Mouse (Mus musculus): Measurements from ENCODE around the gene Psmb2. TPM values are rescaled to one million over a fixed set of nuclear protein-coding genes. Genes with fewer than 3 reads are reported as not detected.
A peak's percentile ranks its signal among the peaks of the same experiment; 100 is the strongest.

Psmb2 gene
- polyA plus RNA-seq, 1 experiment from 2014 or later, result 421 TPM

DNA sequence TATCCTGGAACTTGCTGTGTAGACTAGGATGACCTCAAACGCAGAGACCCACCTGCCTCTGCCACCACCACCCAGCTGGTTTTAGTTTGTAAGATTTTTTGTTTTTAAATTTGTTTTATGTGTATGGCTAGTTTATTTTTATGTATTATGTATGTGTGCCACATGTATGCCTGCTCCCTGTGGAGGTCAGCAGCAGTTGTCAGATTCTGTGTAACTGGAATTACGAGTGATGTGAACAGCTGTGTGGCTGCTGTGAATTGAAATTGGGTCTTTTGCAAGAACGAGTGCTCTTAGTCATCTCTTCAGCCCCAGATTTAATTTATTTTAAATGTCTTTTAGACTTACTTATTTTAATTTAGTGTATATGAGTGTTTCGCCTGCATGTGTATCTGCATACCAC is 19.5 kb downstream of the Psmb2 start:
- Histone ChIP-seq H3K4me1 (ENCODE audit: control insufficient read depth, insufficient read depth, low read length) (no peaks in the 10 kb centered on the region), H3K27me3 (ENCODE audit: control insufficient read depth, insufficient read depth, low read length) (no peaks in the 10 kb centered on the region), H3K4me3 (ENCODE audit: low read length) (no peak overlapping the region), H3K36me3 (ENCODE audit: control insufficient read depth, insufficient read depth) (peaks cover 9% of the 10 kb centered on the region), H3K9me3 (replicated peaks; ENCODE audit: control insufficient read depth, low read length) (no peaks in the 10 kb centered on the region), H3K27ac (ENCODE audit: low read length) (no peak overlapping the region), H3K4me2 (ENCODE audit: low read depth, low read length) (no peak overlapping the region), H3K9ac (ENCODE audit: low read length) (no peak overlapping the region)
- WGBS, result 90% methylated on average over 4 of the region's 4 CpGs
- no peak for ATAC-seq (replicated peaks; ENCODE audit: extremely low read depth, insufficient read depth, low FRiP score)

GRCm38 (mm10) chr4:126706630-126707438 is 29.4 kb downstream of the Psmb2 start:
- Histone ChIP-seq H3K9ac (ENCODE audit: low read length) (no peak overlapping the region), H3K4me2 (ENCODE audit: low read depth, low read length) (no peak overlapping the region), H3K4me1 (ENCODE audit: control insufficient read depth, insufficient read depth, low read length) (no peaks in the 10 kb centered on the region), H3K27ac (ENCODE audit: low read length) (no peak overlapping the region), H3K27me3 (ENCODE audit: control insufficient read depth, insufficient read depth, low read length) (no peaks in the 10 kb centered on the region), H3K4me3 (ENCODE audit: low read length) (no peak overlapping the region), H3K9me3 (replicated peaks; ENCODE audit: control insufficient read depth, low read length) (no peaks in the 10 kb centered on the region), H3K36me3 (ENCODE audit: control insufficient read depth, insufficient read depth) (peaks cover 63% of the 10 kb centered on the region)
- WGBS, result 79% methylated on average over 12 of the region's 12 CpGs
- no peak for ATAC-seq (replicated peaks; ENCODE audit: extremely low read depth, insufficient read depth, low FRiP score)

- no peaks in the 10 kb centered on the region for H3K4me1 ChIP-seq (ENCODE audit: control insufficient read depth, insufficient read depth, low read length)
- H3K9me3 ChIP-seq (replicated peaks; ENCODE audit: control insufficient read depth, low read length), result no peaks in the 10 kb centered on the region
- WGBS, result 81% methylated on average over 5 of the region's 5 CpGs
- no peak for ATAC-seq (replicated peaks; ENCODE audit: extremely low read depth, insufficient read depth, low FRiP score)
- H3K27ac ChIP-seq (ENCODE audit: low read length), result no peak overlapping the region
- H3K27me3 ChIP-seq (ENCODE audit: control insufficient read depth, insufficient read depth, low read length), result no peaks in the 10 kb centered on the region
- H3K9ac ChIP-seq (ENCODE audit: low read length), result no peak overlapping the region
- H3K36me3 ChIP-seq (ENCODE audit: control insufficient read depth, insufficient read depth), result peaks cover 58% of the 10 kb centered on the region
- no peak overlapping the region for H3K4me3 ChIP-seq (ENCODE audit: low read length)
- H3K4me2 ChIP-seq (ENCODE audit: low read depth, low read length), result no peak overlapping the region
Measured at GRCm38 (mm10) chr4:126707439-126707826, 30.0 kb downstream of the Psmb2 start.

- H3K9ac ChIP-seq (ENCODE audit: low read length), result no peak overlapping the region
- H3K36me3 ChIP-seq (ENCODE audit: control insufficient read depth, insufficient read depth), result no peaks in the 10 kb centered on the region
- H3K4me1 ChIP-seq (ENCODE audit: control insufficient read depth, insufficient read depth, low read length), result peaks cover 6% of the 10 kb centered on the region; the same call in 1 of the 2 replicates
- peak overlapping the region; percentile 26 for H3K4me2 ChIP-seq (ENCODE audit: low read depth, low read length)
- H3K27ac ChIP-seq (ENCODE audit: low read length), result no peak overlapping the region
- H3K4me3 ChIP-seq (ENCODE audit: low read length), result peak overlapping the region; percentile 24
- 5% methylated on average over 18 of the region's 18 CpGs for WGBS
- peaks cover 79% of the 10 kb centered on the region for H3K27me3 ChIP-seq (ENCODE audit: control insufficient read depth, insufficient read depth, low read length)
- no peak for ATAC-seq (replicated peaks; ENCODE audit: extremely low read depth, insufficient read depth, low FRiP score)
- H3K9me3 ChIP-seq (replicated peaks; ENCODE audit: control insufficient read depth, low read length), result no peaks in the 10 kb centered on the region
Measured at GRCm38 (mm10) chr4:126732111-126732510, 54.7 kb downstream of the Psmb2 start.

DNA sequence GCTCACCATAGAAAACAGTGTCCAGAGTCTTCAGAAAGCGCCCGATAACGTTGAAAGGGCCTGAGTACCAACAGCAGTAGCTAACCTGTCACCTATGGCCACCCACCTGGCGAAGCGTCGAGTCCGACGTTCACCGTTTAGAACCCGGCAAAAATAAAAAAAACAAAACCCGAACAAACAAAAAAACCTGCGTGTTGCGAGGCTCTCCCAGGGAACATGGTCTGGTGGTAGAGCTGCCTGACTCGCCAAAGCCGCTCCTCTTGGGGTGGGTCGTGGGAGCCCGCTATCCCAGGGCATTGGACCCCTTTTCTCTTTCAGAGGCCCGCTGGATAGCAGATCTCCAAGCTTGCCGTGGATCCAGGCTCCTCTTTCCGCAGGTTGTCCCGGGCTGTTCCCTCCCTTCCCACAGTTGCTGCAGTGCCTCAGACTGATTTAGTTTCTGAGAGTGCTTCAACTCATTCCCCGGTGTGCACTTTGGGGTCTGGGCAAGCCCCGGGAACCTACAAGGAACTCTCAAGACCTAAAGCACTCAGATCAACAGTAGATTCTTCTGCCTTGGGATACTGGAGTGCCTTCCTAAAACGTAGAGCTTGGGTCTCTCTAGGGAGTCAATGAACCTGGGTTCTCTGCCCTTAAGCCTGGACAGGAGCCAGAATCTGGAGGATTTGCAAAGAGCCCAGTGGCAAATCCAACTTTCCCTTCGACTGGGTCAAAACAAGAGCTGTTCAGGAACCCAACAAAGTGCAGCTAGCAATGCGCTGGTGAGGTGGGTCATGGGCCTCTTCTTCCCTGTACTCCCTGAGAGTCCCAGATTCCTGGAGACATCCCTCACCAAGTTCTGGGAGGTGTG is 55.3 kb downstream of the Psmb2 start:
- Histone ChIP-seq H3K27me3 (ENCODE audit: control insufficient read depth, insufficient read depth, low read length) (peaks cover 84% of the 10 kb centered on the region), H3K4me1 (ENCODE audit: control insufficient read depth, insufficient read depth, low read length) (peaks cover 6% of the 10 kb centered on the region; the same call in 1 of the 2 replicates), H3K27ac (ENCODE audit: low read length) (no peak overlapping the region), H3K4me2 (ENCODE audit: low read depth, low read length) (peak overlapping the region; percentile 26), H3K4me3 (ENCODE audit: low read length) (peak overlapping the region; percentile 24), H3K9ac (ENCODE audit: low read length) (no peak overlapping the region), H3K9me3 (replicated peaks; ENCODE audit: control insufficient read depth, low read length) (no peaks in the 10 kb centered on the region), H3K36me3 (ENCODE audit: control insufficient read depth, insufficient read depth) (no peaks in the 10 kb centered on the region)
- WGBS, result 5% methylated on average over 26 of the region's 26 CpGs
- ATAC-seq (replicated peaks; ENCODE audit: extremely low read depth, insufficient read depth, low FRiP score), result no peak

DNA sequence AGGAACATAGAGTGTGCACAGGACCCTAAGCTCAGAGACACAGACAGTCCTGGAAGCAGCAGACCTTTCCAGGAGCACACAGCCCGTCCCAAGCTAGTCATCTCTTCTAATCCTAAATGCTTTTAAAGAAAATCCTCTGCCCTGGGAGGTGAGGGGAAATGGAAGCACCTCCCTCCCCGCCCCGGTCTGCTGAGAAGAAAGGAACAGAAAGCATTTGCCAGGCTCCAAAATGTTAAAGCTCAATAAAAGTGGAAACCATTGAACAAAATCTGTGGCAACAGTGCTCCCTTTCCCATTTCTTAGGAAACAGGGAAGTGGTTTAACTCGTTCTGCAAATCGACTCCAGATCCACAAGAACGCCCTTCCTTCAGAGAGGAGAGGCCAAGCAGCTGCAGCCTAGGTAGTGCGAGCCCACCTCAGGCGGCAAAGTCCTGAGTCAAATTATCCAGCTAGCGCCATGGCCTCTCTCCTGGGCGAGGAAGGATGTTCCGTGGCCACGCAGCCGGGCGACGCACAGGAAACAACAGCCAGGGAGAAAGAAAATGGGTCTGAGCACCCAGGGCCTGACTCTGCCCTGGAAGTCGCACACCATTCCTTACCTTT is 56.7 kb downstream of the Psmb2 start:
- H3K27ac ChIP-seq (ENCODE audit: low read length), result no peak overlapping the region
- H3K9ac ChIP-seq (ENCODE audit: low read length), result no peak overlapping the region
- WGBS, result 4% methylated on average over 16 of the region's 16 CpGs
- no peak overlapping the region for H3K4me3 ChIP-seq (ENCODE audit: low read length)
- peaks cover 6% of the 10 kb centered on the region; the same call in 1 of the 2 replicates for H3K4me1 ChIP-seq (ENCODE audit: control insufficient read depth, insufficient read depth, low read length)
- H3K4me2 ChIP-seq (ENCODE audit: low read depth, low read length), result no peak overlapping the region
- no peaks in the 10 kb centered on the region for H3K36me3 ChIP-seq (ENCODE audit: control insufficient read depth, insufficient read depth)
- no peaks in the 10 kb centered on the region for H3K9me3 ChIP-seq (replicated peaks; ENCODE audit: control insufficient read depth, low read length)
- H3K27me3 ChIP-seq (ENCODE audit: control insufficient read depth, insufficient read depth, low read length), result peaks cover 91% of the 10 kb centered on the region
- ATAC-seq (replicated peaks; ENCODE audit: extremely low read depth, insufficient read depth, low FRiP score), result no peak

DNA sequence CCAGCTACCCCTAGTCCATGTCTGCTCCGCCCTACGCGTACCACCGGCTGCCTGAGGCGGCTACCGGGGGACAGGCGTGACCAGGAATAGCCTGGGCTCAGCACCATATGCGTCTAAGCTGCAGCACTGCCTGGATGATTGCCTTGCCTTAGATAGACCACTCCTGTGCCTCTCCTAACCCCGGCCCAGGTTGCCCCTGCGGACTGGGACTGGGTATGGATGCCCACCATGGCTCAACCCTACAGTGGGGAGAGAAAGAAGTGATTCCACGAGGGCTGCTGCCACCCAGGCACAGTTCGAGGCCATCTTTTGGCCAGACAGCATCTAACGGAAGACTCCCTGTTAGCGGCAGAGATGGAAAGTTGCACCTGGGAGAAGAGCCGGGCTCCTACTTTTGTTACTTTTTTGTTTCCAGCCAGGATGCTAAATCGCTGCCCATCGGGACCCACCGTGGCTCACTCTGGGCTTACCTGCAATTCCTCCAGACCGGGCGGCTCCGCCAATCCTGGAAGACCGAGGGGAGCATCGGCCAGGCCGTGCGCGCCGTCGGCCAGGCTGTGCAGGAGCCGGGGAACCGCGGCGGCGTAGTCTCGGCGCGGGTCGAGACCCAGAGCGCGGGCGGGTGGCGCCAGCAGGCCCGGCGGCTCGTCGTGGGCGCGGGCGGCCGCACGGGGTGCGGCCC is 57.4 kb downstream of the Psmb2 start:
- no peak overlapping the region for H3K9ac ChIP-seq (ENCODE audit: low read length)
- no peak overlapping the region for H3K27ac ChIP-seq (ENCODE audit: low read length)
- H3K9me3 ChIP-seq (replicated peaks; ENCODE audit: control insufficient read depth, low read length), result no peaks in the 10 kb centered on the region

GRCm38 (mm10) chr4:126735382-126736000 is 58.1 kb downstream of the Psmb2 start:
- H3K4me3 ChIP-seq (ENCODE audit: low read length), result peak overlapping the region; percentile 50
- 2% methylated on average over 59 of the region's 62 CpGs for WGBS

More for the DNA sequence above, 57.4 kb downstream of the Psmb2 start:
- 3% methylated on average over 51 of the region's 51 CpGs for WGBS
- H3K4me3 ChIP-seq (ENCODE audit: low read length), result peak overlapping the region; percentile 50
- no peak for ATAC-seq (replicated peaks; ENCODE audit: extremely low read depth, insufficient read depth, low FRiP score)
- H3K4me2 ChIP-seq (ENCODE audit: low read depth, low read length), result peak overlapping the region; percentile 66
- peaks cover 93% of the 10 kb centered on the region for H3K27me3 ChIP-seq (ENCODE audit: control insufficient read depth, insufficient read depth, low read length)
- H3K4me1 ChIP-seq (ENCODE audit: control insufficient read depth, insufficient read depth, low read length), result peaks cover 6% of the 10 kb centered on the region; the same call in 1 of the 2 replicates
- no peaks in the 10 kb centered on the region for H3K36me3 ChIP-seq (ENCODE audit: control insufficient read depth, insufficient read depth)

More at GRCm38 (mm10) chr4:126735382-126736000, 58.1 kb downstream of the Psmb2 start:
- H3K27ac ChIP-seq (ENCODE audit: low read length), result no peak overlapping the region
- H3K36me3 ChIP-seq (ENCODE audit: control insufficient read depth, insufficient read depth), result no peaks in the 10 kb centered on the region
- no peak for ATAC-seq (replicated peaks; ENCODE audit: extremely low read depth, insufficient read depth, low FRiP score)
- no peaks in the 10 kb centered on the region for H3K9me3 ChIP-seq (replicated peaks; ENCODE audit: control insufficient read depth, low read length)
- H3K9ac ChIP-seq (ENCODE audit: low read length), result peak overlapping the region; percentile 34
- peaks cover 6% of the 10 kb centered on the region; the same call in 1 of the 2 replicates for H3K4me1 ChIP-seq (ENCODE audit: control insufficient read depth, insufficient read depth, low read length)
- H3K4me2 ChIP-seq (ENCODE audit: low read depth, low read length), result peak overlapping the region; percentile 66
- H3K27me3 ChIP-seq (ENCODE audit: control insufficient read depth, insufficient read depth, low read length), result peaks cover 86% of the 10 kb centered on the region
